Mouse (Mus musculus): Measurements from ENCODE around the gene Pard3b. TPM values are rescaled to one million over a fixed set of nuclear protein-coding genes. Genes with fewer than 3 reads are reported as not detected.

Pard3b gene
- polyA plus RNA-seq, 1 experiment from 2014 or later: 13.8 TPM

- Histone ChIP-seq H3K9me3 (ENCODE audit: control insufficient read depth, low read length) (no peaks in the 10 kb centered on the region), H3K27me3 (ENCODE audit: control insufficient read depth, insufficient read depth, low read length) (no peaks in the 10 kb centered on the region), H3K4me1 (replicated peaks; ENCODE audit: control insufficient read depth, insufficient read depth) (no peaks in the 10 kb centered on the region), H3K27ac (replicated peaks) (no peak overlapping the region), H3K36me3 (ENCODE audit: control insufficient read depth, insufficient read depth, low read length) (no peaks in the 10 kb centered on the region), H3K4me2 (replicated peaks; ENCODE audit: low read depth) (no peak overlapping the region), H3K4me3 (ENCODE audit: low read depth, low read length) (no peak overlapping the region), H3K9ac (ENCODE audit: low read length) (no peak overlapping the region)
- DNase-seq (ENCODE audit: low spot score) (no peak), ATAC-seq (ENCODE audit: low FRiP score, low TSS enrichment) (no peak)
- WGBS: 54% methylated on average over 3 of the region's 3 CpGs
- TF ChIP-seq EP300 (optimal IDR thresholded peaks at IDR 0.05): no peak
- TF ChIP-seq CTCF (IDR thresholded peaks at IDR 0.05; ENCODE audit: low read depth): no peak
Observed at GRCm38 (mm10) chr1:62412988-62413387, 774.4 kb downstream of the Pard3b start.

- Histone ChIP-seq H3K9ac (ENCODE audit: low read length) (no peak overlapping the region), H3K36me3 (ENCODE audit: control insufficient read depth, insufficient read depth, low read length) (no peaks in the 10 kb centered on the region), H3K4me1 (replicated peaks; ENCODE audit: control insufficient read depth, insufficient read depth) (no peaks in the 10 kb centered on the region), H3K27me3 (ENCODE audit: control insufficient read depth, insufficient read depth, low read length) (no peaks in the 10 kb centered on the region), H3K9me3 (ENCODE audit: control insufficient read depth, low read length) (no peaks in the 10 kb centered on the region), H3K4me2 (replicated peaks; ENCODE audit: low read depth) (no peak overlapping the region), H3K27ac (replicated peaks) (no peak overlapping the region), H3K4me3 (ENCODE audit: low read depth, low read length) (no peak overlapping the region)
- WGBS: 51% methylated on average over 6 of the region's 6 CpGs
- TF ChIP-seq EP300 (optimal IDR thresholded peaks at IDR 0.05): no peak
- no peak for TF ChIP-seq CTCF (IDR thresholded peaks at IDR 0.05; ENCODE audit: low read depth)
- ATAC-seq (ENCODE audit: low FRiP score, low TSS enrichment): no peak
- DNase-seq (ENCODE audit: low spot score): no peak
Observed at GRCm38 (mm10) chr1:62414521-62414920, 775.9 kb downstream of the Pard3b start.

GRCm38 (mm10) chr1:62416627-62417374 lies 778.2 kb downstream of the Pard3b start:
- 83% methylated on average over 10 of the region's 10 CpGs for WGBS
- TF ChIP-seq EP300 (optimal IDR thresholded peaks at IDR 0.05): no peak
- TF ChIP-seq CTCF (IDR thresholded peaks at IDR 0.05; ENCODE audit: low read depth): no peak
- H3K36me3 ChIP-seq (ENCODE audit: control insufficient read depth, insufficient read depth, low read length): no peaks in the 10 kb centered on the region

GRCm38 (mm10) chr1:62422896-62423650 lies 784.4 kb downstream of the Pard3b start:
- no peak for ATAC-seq (ENCODE audit: low FRiP score, low TSS enrichment)
- DNase-seq (ENCODE audit: low spot score): no peak
- H3K4me1 ChIP-seq (replicated peaks; ENCODE audit: control insufficient read depth, insufficient read depth): no peaks in the 10 kb centered on the region

More at GRCm38 (mm10) chr1:62416627-62417374, 778.2 kb downstream of the Pard3b start:
- no peaks in the 10 kb centered on the region for H3K9me3 ChIP-seq (ENCODE audit: control insufficient read depth, low read length)
- H3K4me2 ChIP-seq (replicated peaks; ENCODE audit: low read depth): no peak overlapping the region
- no peaks in the 10 kb centered on the region for H3K4me1 ChIP-seq (replicated peaks; ENCODE audit: control insufficient read depth, insufficient read depth)
- no peak overlapping the region for H3K4me3 ChIP-seq (ENCODE audit: low read depth, low read length)
- no peaks in the 10 kb centered on the region for H3K27me3 ChIP-seq (ENCODE audit: control insufficient read depth, insufficient read depth, low read length)
- ATAC-seq (ENCODE audit: low FRiP score, low TSS enrichment) (no peak), DNase-seq (ENCODE audit: low spot score) (no peak)
- H3K27ac ChIP-seq (replicated peaks): no peak overlapping the region
- H3K9ac ChIP-seq (ENCODE audit: low read length): no peak overlapping the region

GRCm38 (mm10) chr1:62425369-62425768 lies 786.7 kb downstream of the Pard3b start:
- no peak overlapping the region for H3K27ac ChIP-seq (replicated peaks)
- ATAC-seq (ENCODE audit: low FRiP score, low TSS enrichment) (no peak), DNase-seq (ENCODE audit: low spot score) (no peak)
- 93% methylated on average over 2 of the region's 2 CpGs for WGBS
- no peak overlapping the region for H3K4me3 ChIP-seq (ENCODE audit: low read depth, low read length)
- TF ChIP-seq CTCF (IDR thresholded peaks at IDR 0.05; ENCODE audit: low read depth) (no peak), EP300 (optimal IDR thresholded peaks at IDR 0.05) (no peak)
- H3K4me2 ChIP-seq (replicated peaks; ENCODE audit: low read depth): no peak overlapping the region
- H3K27me3 ChIP-seq (ENCODE audit: control insufficient read depth, insufficient read depth, low read length): no peaks in the 10 kb centered on the region
- H3K9ac ChIP-seq (ENCODE audit: low read length): no peak overlapping the region
- H3K9me3 ChIP-seq (ENCODE audit: control insufficient read depth, low read length): no peaks in the 10 kb centered on the region
- H3K36me3 ChIP-seq (ENCODE audit: control insufficient read depth, insufficient read depth, low read length): no peaks in the 10 kb centered on the region
- no peaks in the 10 kb centered on the region for H3K4me1 ChIP-seq (replicated peaks; ENCODE audit: control insufficient read depth, insufficient read depth)

More at GRCm38 (mm10) chr1:62422896-62423650, 784.4 kb downstream of the Pard3b start:
- H3K9ac ChIP-seq (ENCODE audit: low read length): no peak overlapping the region
- 86% methylated on average over 10 of the region's 10 CpGs for WGBS
- H3K9me3 ChIP-seq (ENCODE audit: control insufficient read depth, low read length): no peaks in the 10 kb centered on the region
- H3K4me3 ChIP-seq (ENCODE audit: low read depth, low read length): no peak overlapping the region
- no peaks in the 10 kb centered on the region for H3K36me3 ChIP-seq (ENCODE audit: control insufficient read depth, insufficient read depth, low read length)
- TF ChIP-seq CTCF (IDR thresholded peaks at IDR 0.05; ENCODE audit: low read depth) (no peak), EP300 (optimal IDR thresholded peaks at IDR 0.05) (no peak)
- no peak overlapping the region for H3K27ac ChIP-seq (replicated peaks)
- H3K27me3 ChIP-seq (ENCODE audit: control insufficient read depth, insufficient read depth, low read length): no peaks in the 10 kb centered on the region
- no peak overlapping the region for H3K4me2 ChIP-seq (replicated peaks; ENCODE audit: low read depth)

- no peak for ATAC-seq (ENCODE audit: low FRiP score, low TSS enrichment)
- Histone ChIP-seq H3K27me3 (ENCODE audit: control insufficient read depth, insufficient read depth, low read length) (no peaks in the 10 kb centered on the region), H3K9ac (ENCODE audit: low read length) (no peak overlapping the region), H3K9me3 (ENCODE audit: control insufficient read depth, low read length) (no peaks in the 10 kb centered on the region), H3K36me3 (ENCODE audit: control insufficient read depth, insufficient read depth, low read length) (no peaks in the 10 kb centered on the region), H3K27ac (replicated peaks) (no peak overlapping the region), H3K4me1 (replicated peaks; ENCODE audit: control insufficient read depth, insufficient read depth) (no peaks in the 10 kb centered on the region), H3K4me2 (replicated peaks; ENCODE audit: low read depth) (no peak overlapping the region), H3K4me3 (ENCODE audit: low read depth, low read length) (no peak overlapping the region)
- no peak for DNase-seq (ENCODE audit: low spot score)
- WGBS: 53% methylated on average over 6 of the region's 6 CpGs
- TF ChIP-seq EP300 (optimal IDR thresholded peaks at IDR 0.05): no peak
- TF ChIP-seq CTCF (IDR thresholded peaks at IDR 0.05; ENCODE audit: low read depth): no peak
Observed at GRCm38 (mm10) chr1:62428736-62429135, 790.1 kb downstream of the Pard3b start.
